Mouse (Mus musculus) myocyte (in vitro differentiated cells): ENCODE results near the gene Slc17a8.

Experiments used
- CEBPB ChIP-seq: IDR thresholded peaks from 2 replicates; pipeline ENCODE4 v1.6.1; 2011; ENCODE audit warnings: mild to moderate bottlenecking, moderate library complexity; ENCODE audit not compliant: poor library complexity, insufficient read depth, severe bottlenecking
- E2F4 ChIP-seq: IDR thresholded peaks from one replicate; pipeline ENCODE4 v1.6.1; 2011; ENCODE audit warnings: mild to moderate bottlenecking, control low read depth, moderate library complexity; ENCODE audit not compliant: insufficient read depth
- MAX ChIP-seq: IDR thresholded peaks from one replicate; pipeline ENCODE4 v1.6.1; 2011; ENCODE audit warnings: low read depth, mild to moderate bottlenecking, control low read depth
- MYOD1 ChIP-seq, 3 experiments: IDR thresholded peaks; one replicate each; pipeline ENCODE4 v1.6.1; 2011; ENCODE audit warnings: control low read depth in 2 of 3, low read depth in 2 of 3, mild to moderate bottlenecking in 2 of 3, moderate library complexity in 1 of 3; ENCODE audit not compliant: insufficient read length in 2 of 3, control insufficient read depth in 1 of 3
- MYOG ChIP-seq, 3 experiments: IDR thresholded peaks; one replicate each; pipeline ENCODE4 v1.6.1; 2011; ENCODE audit warnings: control low read depth in 2 of 3, low read depth in 2 of 3, mild to moderate bottlenecking in 2 of 3; ENCODE audit not compliant: insufficient read length in 2 of 3, control insufficient read depth in 1 of 3, insufficient read depth in 1 of 3
- POLR2A ChIP-seq: IDR thresholded peaks from one replicate; pipeline ENCODE4 v1.6.1; 2011; ENCODE audit warnings: low read depth, mild to moderate bottlenecking, control low read depth, moderate library complexity; ENCODE audit not compliant: insufficient read length
- POLR2AphosphoS2 ChIP-seq: IDR thresholded peaks from one replicate; pipeline ENCODE4 v1.6.1; 2011; ENCODE audit warnings: low read depth, control low read depth; ENCODE audit not compliant: insufficient read length
- TCF12 ChIP-seq: IDR thresholded peaks from one replicate; pipeline ENCODE4 v1.6.1; 2011; ENCODE audit warnings: mild to moderate bottlenecking, control low read depth; ENCODE audit not compliant: poor library complexity, insufficient read depth, severe bottlenecking
- USF1 ChIP-seq: IDR thresholded peaks from one replicate; pipeline ENCODE4 v1.6.1; 2011; ENCODE audit warnings: low read depth, mild to moderate bottlenecking, control low read depth, moderate library complexity

DNA sequence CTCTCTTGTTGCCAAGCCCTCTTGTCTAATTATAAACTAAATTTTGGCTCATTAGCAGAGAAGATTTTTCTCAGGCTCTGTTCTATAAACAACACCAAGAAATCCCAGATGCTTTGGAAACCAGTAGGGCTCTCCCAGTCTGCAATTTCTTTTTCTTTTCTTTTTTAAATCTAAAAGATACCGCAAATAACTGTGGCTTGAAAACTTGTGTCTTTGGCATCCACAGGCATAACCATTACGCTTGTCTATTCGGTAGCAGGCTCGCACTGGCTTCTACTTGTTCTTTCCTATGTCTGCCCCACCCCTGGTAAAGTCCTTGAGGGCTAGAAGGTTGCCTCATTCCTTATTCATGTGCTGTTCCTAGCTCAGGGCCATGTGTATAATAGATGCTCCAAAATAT lies 69.4 kb downstream of the Slc17a8 start:
- no peak for TF ChIP-seq MAX
- TF ChIP-seq POLR2A, result no peak
- no peak for TF ChIP-seq USF1
- no peak for TF ChIP-seq MYOD1 (IDR thresholded peaks at IDR 0.05; ENCODE audit: control insufficient read depth in 1 of 3, insufficient read length in 2 of 3, low read depth in 2 of 3)
- no peak for TF ChIP-seq E2F4
- TF ChIP-seq POLR2AphosphoS2, result no peak
- no peak for TF ChIP-seq CEBPB
- no peak for TF ChIP-seq MYOG (IDR thresholded peaks at IDR 0.05; ENCODE audit: control insufficient read depth in 1 of 3, insufficient read depth in 1 of 3, insufficient read length in 2 of 3, low read depth in 2 of 3)
- TF ChIP-seq TCF12, result no peak
